Mouse (Mus musculus) left cerebral cortex, postnatal 4 days (tissue): ENCODE measurements around the gene Gtf2a2. TPM values are rescaled to one million over a fixed set of nuclear protein-coding genes. Genes with fewer than 3 reads are reported as not detected.

Experiments
- DNase-seq: peaks from one replicate; pipeline ENCODE4 v3.0.0-alpha.2; 2022
- intact Hi-C: fragments of 180-260 bp; cut with DNase I; formaldehyde crosslinking; loops from one replicate; pipeline ENCODE4 v1.15.1; 2025
- total RNA-seq, 2 experiments: library from RNA; stranded (reverse); gene quantifications; 2 replicates each; pipeline ENCODE4 v1.2.3; 2021

Gene Gtf2a2
- 10 to 100 TPM; 88.7 to 91.6 TPM for total RNA-seq

DNA sequence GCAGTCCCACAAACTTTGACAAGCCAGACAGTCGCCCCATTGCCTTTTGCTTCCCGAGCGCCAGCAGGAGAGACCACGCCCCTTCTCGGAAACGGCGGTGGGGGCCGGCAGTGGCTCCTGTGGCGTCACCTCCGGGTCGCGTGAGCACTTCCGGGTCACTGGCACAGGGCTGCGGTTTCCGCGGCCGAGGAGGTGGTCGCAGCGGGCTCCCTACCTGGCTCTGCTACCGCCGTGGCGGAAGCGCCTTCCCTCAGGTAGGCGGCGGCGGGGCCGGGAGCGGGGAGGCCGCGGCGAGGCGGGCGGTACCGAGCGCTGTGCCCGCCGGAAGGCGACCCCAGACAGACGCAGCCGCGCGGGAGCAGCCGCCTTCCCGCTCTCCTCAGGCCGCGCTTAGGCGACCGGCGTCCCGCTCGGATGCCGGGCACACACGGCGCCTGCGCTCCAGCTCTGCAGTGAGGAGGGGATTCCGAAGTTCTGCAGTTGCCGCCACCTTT, at the start of gene Gtf2a2:
Gene Gtf2a2, plus strand, starts transcription at position 143 of the 494 bp plus-strand sequence.
- peak; percentile 95 for DNase-seq
- intact Hi-C loops = no loop called here

DNA sequence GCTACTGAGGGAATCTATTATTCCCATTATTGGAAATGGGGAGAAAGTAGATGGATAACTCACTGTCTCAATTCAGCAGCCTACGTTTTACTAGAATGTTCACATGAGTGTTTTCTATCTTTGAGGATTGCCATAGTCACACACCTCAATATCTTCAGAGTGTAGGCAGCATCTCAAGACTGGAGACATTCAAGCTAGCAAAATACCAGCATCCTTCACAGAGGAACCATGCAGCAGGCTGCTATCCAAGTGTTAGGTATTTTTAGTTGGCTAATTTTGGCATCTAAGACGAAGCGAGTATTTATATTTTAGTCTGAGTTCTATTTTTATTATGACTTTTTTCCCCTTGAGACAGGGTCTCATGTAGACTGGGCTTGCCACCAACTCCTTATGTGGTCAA, 48.0 kb upstream of the Gtf2a2 start:
- intact Hi-C loops = no loop called here
- no peak for DNase-seq

- intact Hi-C loops = loop anchor here (5.0 to 10.0 kb wide), 3 partner anchors 218 to 478 kb away; no protein-coding TSS in a partner anchor
These were observed 26.8 kb upstream of the Gtf2a2 start for GRCm38 (mm10) chr9:69985526-69985925.

DNA sequence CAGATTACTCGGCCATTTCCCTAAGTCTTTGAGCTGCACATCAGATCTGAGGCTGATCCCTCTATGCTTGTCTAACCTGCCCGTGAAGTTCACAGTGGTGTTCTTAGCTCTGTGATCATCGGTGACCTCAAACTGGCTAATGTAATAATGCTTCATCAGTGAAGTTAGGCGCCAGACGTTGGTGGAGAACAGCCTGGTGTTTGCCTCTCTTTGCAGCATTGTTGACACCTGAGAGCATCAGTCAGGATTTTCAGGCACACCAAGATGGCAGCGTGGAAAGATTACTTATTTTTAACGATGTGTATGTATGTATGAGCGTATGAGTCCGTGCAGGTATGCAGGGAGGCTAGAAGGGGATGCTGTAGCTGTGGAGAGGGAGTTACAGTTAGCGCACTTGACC, 26.3 kb upstream of the Gtf2a2 start:
- DNase-seq = no peak
- intact Hi-C loops = loop anchor here (5.0 to 10.0 kb wide), 3 partner anchors 219 to 479 kb away; no protein-coding TSS in a partner anchor

More at GRCm38 (mm10) chr9:69985526-69985925, 26.8 kb upstream of the Gtf2a2 start:
- no peak for DNase-seq

DNA sequence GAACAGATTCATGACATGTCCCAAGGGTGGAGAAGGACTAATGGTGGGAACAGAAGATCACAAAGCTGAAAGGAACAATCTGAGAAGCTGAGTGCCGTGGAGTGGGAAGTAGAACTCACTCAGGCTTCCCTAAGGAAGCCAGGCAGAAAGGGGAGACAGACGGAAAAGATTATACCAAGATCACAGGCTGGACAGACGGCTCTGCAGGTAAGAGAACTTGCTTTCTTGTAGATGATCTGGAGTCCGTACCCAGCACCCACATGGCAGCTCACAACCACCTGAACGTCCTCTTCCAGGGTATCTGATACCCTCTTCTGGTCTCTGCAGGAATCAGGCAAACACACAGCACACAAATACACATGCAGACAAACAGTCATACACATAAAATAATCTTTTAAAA, 25.8 kb upstream of the Gtf2a2 start:
- no peak for DNase-seq
- intact Hi-C loops = loop anchor here (5.0 to 10.0 kb wide), 3 partner anchors 219 to 479 kb away; no protein-coding TSS in a partner anchor

DNA sequence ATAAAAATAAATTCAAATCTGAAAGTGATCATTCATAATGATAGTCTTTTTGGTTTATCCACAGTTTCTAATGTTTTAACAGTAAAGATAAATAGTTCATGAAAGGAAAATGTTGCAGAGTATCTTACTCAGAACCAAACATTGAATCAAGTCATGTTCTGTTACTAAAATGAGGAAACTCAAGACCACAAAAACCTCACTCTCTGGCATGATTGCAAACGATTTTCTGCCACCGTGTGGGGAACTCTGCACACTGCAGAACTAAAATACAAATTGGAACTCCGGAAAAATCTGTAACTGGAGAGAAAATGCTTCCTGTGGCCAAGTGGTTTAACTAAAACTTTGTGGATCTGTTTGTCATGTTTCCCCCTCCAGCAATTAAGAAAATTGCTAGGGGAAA, 24.8 kb upstream of the Gtf2a2 start:
- peak; percentile 39 for DNase-seq
- intact Hi-C loops = loop anchor here (5.0 to 10.0 kb wide), 3 partner anchors 220 to 480 kb away; no protein-coding TSS in a partner anchor

DNA sequence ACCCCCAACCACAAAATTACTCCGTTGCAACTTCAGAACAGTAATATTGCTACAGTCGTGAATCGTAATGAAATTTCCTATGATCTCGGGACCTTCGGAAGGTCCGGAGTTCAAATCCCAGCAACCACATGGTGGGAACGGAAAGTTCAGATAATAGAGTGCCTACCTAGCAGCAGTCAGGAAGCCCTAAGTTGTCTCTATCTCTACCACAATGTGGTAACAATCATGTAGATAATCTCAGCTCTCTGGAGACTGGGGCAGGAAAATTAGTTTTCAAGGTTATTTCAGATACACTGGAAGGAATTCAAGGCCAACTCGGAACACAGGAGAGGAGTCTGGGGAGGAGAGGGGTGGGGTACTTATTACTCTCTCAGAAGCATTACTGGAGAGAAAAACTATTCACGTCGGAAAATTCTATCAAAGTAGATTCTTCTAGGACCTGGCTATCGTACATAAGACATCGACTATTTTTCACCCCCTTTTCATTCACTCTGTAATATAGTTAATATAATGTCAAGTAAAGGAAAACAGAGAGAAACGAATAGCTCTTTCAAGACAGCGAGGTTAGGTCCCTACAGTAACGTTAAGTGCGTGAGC, 23.5 kb upstream of the Gtf2a2 start:
- no peak for DNase-seq
- intact Hi-C loops = loop anchor here (5.0 to 10.0 kb wide), 3 partner anchors 222 to 482 kb away; no protein-coding TSS in a partner anchor

DNA sequence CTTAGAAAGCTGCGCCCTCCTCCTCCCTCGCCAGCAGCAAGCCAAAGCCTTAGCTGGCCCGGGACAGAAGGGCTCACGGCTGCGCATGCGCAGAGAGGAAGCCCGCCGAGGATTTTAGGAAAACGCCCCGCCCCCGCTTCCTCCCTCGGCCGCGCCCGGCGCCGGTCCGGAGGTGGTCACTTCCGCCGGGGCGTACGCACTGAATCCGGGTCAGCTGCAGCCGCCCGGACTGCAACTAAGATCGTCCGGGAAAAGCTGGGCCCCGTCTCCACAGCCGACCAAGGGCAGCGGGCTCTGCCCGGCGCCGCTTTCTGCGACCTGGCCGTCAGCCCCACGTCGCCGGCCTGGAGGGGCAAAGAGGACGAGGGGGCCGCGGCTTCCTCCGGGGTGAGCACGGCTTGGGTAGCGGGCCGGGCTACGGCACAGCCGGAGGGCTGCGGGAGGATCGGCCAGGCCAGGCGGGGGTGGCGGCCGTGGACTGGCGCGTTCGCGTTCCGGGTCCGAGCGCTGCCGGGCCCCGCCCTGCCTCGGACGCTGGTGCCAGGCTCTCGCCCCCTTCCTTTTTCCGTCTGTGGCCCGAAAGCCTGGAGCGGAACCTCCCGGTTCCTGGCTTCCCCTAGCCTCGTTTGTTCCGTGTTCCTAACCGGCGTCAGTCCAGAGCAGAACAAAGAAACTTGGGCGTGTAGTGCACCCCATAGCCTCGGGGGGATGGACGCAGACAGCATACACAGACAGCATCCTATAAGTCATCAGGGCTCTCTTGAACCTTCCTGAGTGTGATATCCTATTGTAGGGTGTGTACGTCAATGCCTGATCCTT, 22.8 kb upstream of the Gtf2a2 start, which contains the start of gene Bnip2:
Gene Bnip2, plus strand, starts transcription at position 164 of the 819 bp plus-strand sequence.
- peak; percentile 97 for DNase-seq
- intact Hi-C loops = loop anchor here (5.0 to 10.0 kb wide), 3 partner anchors 222 to 482 kb away; no protein-coding TSS in a partner anchor

DNA sequence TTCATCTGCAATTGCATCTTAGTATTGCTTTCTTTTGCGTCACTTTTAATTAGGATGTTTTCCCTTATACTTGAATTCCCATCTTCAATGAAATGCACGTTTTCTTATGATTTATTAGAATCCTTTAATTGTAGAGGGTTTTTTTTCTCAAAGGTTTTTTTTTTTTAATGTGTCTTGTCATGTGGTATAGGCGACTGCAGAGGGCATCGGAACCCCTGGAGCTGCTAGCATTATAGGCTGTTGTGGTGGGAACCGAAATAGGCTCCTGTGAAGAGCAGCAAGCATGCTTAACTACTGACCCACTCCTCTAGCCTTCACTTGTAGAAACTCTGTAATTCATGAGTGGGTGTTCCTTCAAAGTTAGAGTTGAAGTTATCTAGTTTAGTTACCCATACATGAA, 22.0 kb upstream of the Gtf2a2 start:
- intact Hi-C loops = no loop called here
- DNase-seq = no peak

GRCm38 (mm10) chr9:69992841-69993277, 19.5 kb upstream of the Gtf2a2 start:
- intact Hi-C loops = no loop called here
- no peak for DNase-seq

DNA sequence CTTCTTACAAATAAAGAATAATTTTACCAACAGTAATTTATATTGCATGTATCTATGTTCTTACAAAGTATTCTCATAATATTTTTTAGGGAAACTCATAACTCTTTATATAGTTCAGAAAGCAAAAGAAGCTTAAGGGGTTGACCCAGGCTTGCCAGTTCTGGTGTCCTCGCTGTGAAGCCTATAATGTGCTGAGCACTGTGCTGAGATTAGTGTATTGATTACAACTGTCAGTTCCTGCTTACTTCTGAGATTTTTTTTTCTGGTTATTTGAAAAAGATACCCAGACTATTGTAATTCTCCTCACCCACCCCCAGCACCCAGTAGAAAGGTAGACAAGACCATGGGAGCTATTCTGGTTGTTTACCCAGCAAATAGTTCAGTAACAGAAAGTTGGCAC, 18.9 kb upstream of the Gtf2a2 start:
- intact Hi-C loops = no loop called here

GRCm38 (mm10) chr9:69994547-69994946, 17.8 kb upstream of the Gtf2a2 start:
- no peak for DNase-seq
- intact Hi-C loops = no loop called here

More for the DNA sequence above, 18.9 kb upstream of the Gtf2a2 start:
- no peak for DNase-seq

DNA sequence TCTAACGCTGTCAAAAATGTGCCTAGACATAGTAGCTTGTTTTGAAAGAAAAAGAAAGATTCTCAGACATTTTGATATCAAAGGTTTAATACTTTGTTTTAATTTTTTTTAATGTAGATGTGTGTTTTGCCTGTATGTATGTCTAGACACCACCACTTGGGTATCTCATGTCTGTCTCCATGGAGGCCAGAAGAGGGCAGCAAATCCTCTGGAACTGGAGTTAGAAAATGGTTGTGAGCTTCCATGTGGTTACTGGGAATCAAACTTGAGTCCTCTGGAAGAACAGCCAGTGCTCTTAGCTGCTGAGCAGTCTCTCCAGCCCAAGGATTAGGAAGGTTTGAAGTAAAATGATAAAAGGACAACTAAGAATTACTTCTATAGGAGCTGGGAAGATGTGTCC, 13.0 kb upstream of the Gtf2a2 start:
- no peak for DNase-seq
- intact Hi-C loops = no loop called here

GRCm38 (mm10) chr9:70003516-70003915, 8.8 kb upstream of the Gtf2a2 start:
- no peak for DNase-seq
- intact Hi-C loops = no loop called here

- DNase-seq = no peak
- intact Hi-C loops = no loop called here
These were observed 5.4 kb upstream of the Gtf2a2 start for GRCm38 (mm10) chr9:70006984-70007383.

DNA sequence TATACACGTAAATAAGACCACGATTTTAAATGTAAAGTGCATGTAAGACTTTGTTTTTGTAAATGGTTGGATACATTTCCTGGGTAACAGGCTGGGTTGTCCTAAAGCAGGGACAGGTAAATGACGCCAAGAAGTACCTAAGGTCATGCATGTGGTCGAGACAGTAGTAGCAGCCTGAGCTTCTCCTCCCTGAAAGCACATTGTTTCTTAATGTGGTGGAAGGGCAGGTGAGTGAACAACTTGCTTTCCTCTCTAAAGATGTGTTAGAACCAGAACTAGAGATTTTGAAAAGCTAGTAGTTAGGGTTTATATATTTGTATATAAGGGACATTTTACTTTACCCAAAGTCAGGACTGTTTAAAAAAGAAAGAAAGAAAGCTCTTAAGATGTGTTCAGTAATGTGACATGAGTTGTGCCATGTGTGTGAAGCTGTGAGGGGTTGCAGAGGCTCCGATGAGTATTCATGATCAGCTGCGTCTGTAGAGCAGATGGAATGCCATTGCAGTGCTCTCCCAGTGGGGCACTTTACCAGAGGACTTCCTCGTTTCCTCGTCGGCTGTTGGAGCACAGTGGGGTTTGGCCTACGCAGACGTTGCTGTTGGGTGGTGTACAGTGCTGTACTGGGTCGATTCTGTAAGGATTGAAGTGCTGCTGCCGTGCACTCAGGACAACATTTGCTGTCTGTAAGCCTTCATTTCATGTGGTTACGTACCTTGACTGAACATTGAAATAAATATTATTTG, 4.7 kb upstream of the Gtf2a2 start:
- DNase-seq = no peak
- intact Hi-C loops = no loop called here

DNA sequence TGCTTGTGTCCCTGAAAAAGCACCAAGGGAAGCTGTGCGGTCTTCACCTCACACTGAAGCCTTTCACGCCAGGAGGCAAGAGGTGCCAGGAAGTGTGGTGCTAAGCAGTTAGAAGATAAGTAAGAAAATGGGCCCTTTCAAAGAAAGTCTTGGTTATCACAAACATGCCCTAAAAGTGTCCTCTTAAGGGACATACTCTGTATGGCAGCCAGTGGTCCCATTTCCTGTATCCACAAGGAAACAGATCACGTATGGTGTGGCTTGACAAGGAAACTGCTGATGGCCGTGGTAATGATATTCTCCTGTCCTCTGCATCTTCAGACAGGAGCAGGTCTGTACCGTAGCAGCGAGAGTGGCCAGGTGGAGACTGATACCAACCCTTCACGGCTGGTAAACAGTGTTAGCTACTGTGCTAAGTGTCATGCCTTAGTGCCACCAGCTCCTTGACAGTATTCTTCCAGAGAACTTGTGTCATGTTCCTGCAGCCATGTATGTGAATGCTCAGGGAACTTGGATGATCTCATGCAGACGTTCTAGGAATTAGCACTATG, 2.5 kb upstream of the Gtf2a2 start:
- intact Hi-C loops = no loop called here
- DNase-seq = no peak

DNA sequence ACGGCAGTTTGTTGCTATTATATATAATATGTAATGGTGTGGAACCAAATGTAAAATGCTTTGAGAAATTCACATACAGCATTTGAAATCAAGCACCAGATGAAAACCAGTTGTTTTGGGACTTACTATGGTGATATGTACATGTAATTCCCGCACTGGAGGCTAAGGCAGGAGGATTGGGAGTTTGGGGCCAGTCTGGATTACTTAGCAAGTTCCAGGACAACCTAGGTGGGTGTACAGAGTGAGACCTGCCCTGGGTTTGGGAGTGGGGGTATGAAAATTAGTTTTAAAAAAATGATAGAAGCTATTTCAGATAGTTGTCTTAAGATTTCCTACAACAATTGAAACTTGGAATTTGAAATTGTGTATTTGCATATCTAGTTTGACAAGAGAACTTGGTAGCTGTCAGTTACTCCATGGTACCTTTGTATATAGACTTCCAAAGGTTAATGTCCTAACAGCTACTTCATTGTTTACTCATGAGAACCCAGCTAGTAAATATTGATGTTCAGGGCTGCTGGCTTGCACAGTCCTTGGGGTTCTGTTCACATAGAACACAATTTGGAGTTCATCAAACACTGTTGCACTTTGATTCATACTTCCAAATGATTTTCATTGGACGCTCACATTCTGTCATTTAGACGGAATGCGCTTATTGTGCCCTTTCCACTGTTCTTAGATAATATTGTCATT, 1.4 kb upstream of the Gtf2a2 start:
- DNase-seq = no peak
- intact Hi-C loops = no loop called here

DNA sequence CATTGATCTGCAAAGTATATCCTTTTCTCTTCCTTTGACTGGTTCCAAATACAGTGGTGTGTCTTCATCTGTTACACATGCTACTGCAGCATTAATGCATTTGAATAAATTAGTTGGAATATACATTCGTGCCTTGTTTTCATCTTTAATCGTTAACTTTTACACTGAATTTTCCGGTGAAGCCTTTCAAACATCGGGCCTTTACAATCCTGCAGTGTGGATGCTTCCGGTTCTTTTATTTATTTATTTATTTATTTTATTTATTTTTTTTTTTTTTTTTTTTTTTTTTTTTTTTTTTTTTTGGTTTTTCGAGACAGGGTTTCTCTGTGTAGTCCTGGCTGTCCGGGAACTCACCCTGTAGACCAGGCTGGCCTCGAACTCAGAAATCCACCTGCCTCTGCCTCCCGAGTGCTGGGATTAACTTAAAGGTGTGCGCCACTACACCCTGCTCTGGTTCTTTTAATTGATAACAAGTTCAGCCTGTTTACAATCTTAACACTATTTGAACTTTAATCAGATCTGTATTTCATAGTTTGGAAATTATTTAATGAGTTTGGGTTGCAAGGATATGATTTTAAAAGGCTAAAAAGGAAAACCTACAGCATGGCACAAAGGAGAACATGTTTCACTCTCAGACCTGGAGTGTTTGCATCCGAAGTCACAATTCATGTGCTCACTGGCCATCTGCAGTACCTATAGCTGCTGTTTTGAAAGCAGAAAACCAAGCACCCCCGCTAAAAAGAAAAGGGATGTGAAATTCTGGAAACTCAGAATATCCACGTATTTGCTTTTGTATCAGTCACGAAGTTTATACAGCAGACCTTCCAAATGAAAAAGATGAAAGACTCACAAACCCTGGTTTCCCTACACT, 578 bp upstream of the Gtf2a2 start:
- no peak for DNase-seq
- intact Hi-C loops = no loop called here
